Mouse (Mus musculus): ENCODE results near the gene Vkorc1l1.
A peak's percentile ranks its signal among the peaks of the same experiment; 100 is the strongest.
"Not testable (repeated sequence)": the region's sequence is repeated elsewhere in the genome, so short reads cannot be mapped to it uniquely, and the experiment has no call there.

The Vkorc1l1 gene

GRCm38 (mm10) chr5:129941495-129942045 is at the start of gene Vkorc1l1:
TSS of gene Vkorc1l1 (plus strand) at chr5:129941970.
- DNase-seq: peak; percentile 98 to 100

- DNase-seq: peak; percentile 85 to 89
Observed at GRCm38 (mm10) chr5:129895198-129896088, 46.3 kb upstream of the Vkorc1l1 start, which contains the start of gene Zbed5. TSS of gene Zbed5 (plus strand) at chr5:129895723.

GRCm38 (mm10) chr5:129898449-129898848 is 43.3 kb upstream of the Vkorc1l1 start, which contains the start of gene Phkg1:
TSS of gene Phkg1 (minus strand) at chr5:129898549.
- no peak for DNase-seq

GRCm38 (mm10) chr5:129907775-129908174 is 34.0 kb upstream of the Vkorc1l1 start:
- DNase-seq: no peak

GRCm38 (mm10) chr5:129908242-129908965 is 33.4 kb upstream of the Vkorc1l1 start, which contains the start of gene Nupr1l:
TSS of gene Nupr1l (plus strand) at chr5:129908540.
- peak; percentile 89 to 93 for DNase-seq

GRCm38 (mm10) chr5:129909147-129909546 is 32.6 kb upstream of the Vkorc1l1 start:
- no peak for DNase-seq

GRCm38 (mm10) chr5:129909591-129909990 is 32.2 kb upstream of the Vkorc1l1 start:
- DNase-seq: no peak

GRCm38 (mm10) chr5:129914024-129914423 is 27.7 kb upstream of the Vkorc1l1 start:
- peak; percentile 11 to 36 for DNase-seq

- DNase-seq: not testable (repeated sequence)
Observed at GRCm38 (mm10) chr5:129915491-129915890, 26.3 kb upstream of the Vkorc1l1 start.

GRCm38 (mm10) chr5:129918065-129918651 is 23.6 kb upstream of the Vkorc1l1 start:
- DNase-seq: no peak

GRCm38 (mm10) chr5:129918752-129919151 is 23.0 kb upstream of the Vkorc1l1 start:
- no peak for DNase-seq

- no peak for DNase-seq
Observed at GRCm38 (mm10) chr5:129919320-129919719, 22.4 kb upstream of the Vkorc1l1 start.

GRCm38 (mm10) chr5:129921972-129922371 is 19.8 kb upstream of the Vkorc1l1 start:
- no peak for DNase-seq

- DNase-seq: no peak
Observed at GRCm38 (mm10) chr5:129924820-129925452, 16.8 kb upstream of the Vkorc1l1 start.

GRCm38 (mm10) chr5:129925933-129926332 is 15.8 kb upstream of the Vkorc1l1 start:
- DNase-seq: no peak

GRCm38 (mm10) chr5:129929924-129930855 is 11.6 kb upstream of the Vkorc1l1 start:
- DNase-seq: no peak

- DNase-seq: no peak
Observed at GRCm38 (mm10) chr5:129936941-129937340, 4.8 kb upstream of the Vkorc1l1 start.

- peak in 1 of 2 experiments; percentile 17 for DNase-seq
Observed at GRCm38 (mm10) chr5:129940281-129940680, 1.5 kb upstream of the Vkorc1l1 start.

GRCm38 (mm10) chr5:129940736-129941494 is 855 bp upstream of the Vkorc1l1 start:
- no peak for DNase-seq

All from cerebellum, postnatal 25 days (tissue).